Mouse (Mus musculus) urinary bladder, postnatal 36 days (tissue): ENCODE measurements around the gene Olfr70.

Source experiments
- DNase-seq, 2 experiments: peaks; one replicate each; pipeline ENCODE4 v3.0.0; 2022; ENCODE audit warnings: low spot score in 2 of 2, mixed read lengths in 1 of 2

Olfr70 gene

DNA sequence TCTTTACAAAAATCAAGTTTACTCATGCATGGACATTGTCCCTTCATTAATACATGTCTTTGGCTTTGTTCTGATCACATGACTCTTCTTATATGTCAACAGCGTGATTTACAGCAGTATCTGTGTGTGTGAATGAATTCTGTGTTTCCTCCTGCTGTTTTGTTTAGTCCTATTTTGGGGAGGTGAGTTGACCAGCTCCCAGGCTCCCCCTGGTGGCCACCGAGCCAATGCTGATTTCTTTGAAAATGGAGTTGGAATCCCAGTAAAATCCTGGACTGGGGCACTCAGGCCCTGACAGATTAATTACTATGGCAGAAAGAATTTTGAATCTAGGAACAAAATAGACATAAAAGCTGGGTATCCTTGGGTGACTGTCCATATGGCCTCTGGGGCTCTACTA, 11.2 kb upstream of the Olfr70 start:
- DNase-seq: peak; percentile 72 to 80

GRCm38 (mm10) chr4:43709869-43710268, 9.3 kb upstream of the Olfr70 start, which contains the start of gene Olfr71:
Gene Olfr71 (minus strand): TSS chr4:43710255.
- peak in 1 of 2 experiments; percentile 22 for DNase-seq

- no peak for DNase-seq
Observed at GRCm38 (mm10) chr4:43705991-43706390, 5.4 kb upstream of the Olfr70 start.

DNA sequence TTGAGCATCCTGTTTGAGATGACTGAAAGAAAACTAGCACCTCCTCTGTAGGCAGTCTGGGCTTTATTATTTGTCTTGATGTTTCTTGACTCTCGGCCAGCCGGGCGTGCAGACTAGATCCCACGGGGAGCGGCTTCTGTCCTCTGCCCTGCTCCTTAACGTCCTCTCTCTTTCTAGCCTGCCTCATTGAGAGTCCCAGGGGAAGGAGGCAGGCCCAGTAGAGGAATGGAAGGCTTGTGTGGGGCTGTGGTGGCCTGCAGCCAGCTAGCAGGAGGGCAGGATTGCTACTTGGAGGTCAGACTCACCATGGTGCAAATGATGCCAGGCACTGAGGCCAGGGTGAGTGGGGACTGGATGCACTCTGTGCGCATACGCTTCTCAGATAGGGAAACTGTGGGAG, 3.2 kb upstream of the Olfr70 start:
- peak in 1 of 2 experiments; percentile 31 for DNase-seq

- no peak for DNase-seq
Observed at GRCm38 (mm10) chr4:43703439-43703838, 2.8 kb upstream of the Olfr70 start.

DNA sequence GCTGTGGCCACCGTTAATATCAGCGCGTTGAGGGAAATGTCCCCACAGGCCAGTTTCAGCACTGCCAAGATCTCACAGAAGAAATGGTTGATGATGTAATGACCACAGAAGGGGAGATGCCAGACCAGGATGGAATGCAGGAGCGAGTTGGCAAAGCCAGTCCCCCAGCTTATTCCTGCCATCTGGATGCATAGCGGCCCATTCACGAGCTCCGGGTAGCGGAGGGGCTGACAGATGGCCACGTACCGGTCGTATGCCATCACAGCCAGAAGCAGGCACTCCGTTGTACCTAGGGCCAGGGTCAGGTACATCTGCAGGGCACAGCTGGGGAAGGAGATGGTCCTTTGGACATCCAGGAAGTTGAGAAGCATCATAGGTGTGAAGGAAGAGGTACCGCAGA, 4.0 kb downstream of the Olfr70 start:
- no peak for DNase-seq

DNA sequence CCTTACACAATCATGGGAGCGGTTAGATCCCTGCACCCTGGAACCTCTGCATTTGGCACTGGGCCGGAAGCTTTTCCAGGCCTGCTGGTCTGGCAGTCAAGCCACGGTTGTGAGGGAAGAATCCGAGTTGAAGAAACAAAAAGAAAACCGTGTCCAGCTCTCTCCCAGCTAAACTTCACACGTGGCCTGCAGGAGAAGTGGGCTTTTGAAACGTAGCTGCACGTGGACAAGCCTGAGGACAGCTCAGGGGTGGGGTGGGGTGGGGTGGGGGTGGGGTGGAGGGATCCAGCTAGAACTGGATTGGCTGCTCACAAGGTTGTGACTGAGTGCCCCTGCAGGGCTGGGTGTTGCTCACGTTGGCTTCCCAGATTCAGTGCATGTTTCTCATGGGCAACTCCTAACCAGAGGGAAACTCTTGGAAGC, 5.3 kb downstream of the Olfr70 start:
- peak; percentile 19 to 76 for DNase-seq

DNA sequence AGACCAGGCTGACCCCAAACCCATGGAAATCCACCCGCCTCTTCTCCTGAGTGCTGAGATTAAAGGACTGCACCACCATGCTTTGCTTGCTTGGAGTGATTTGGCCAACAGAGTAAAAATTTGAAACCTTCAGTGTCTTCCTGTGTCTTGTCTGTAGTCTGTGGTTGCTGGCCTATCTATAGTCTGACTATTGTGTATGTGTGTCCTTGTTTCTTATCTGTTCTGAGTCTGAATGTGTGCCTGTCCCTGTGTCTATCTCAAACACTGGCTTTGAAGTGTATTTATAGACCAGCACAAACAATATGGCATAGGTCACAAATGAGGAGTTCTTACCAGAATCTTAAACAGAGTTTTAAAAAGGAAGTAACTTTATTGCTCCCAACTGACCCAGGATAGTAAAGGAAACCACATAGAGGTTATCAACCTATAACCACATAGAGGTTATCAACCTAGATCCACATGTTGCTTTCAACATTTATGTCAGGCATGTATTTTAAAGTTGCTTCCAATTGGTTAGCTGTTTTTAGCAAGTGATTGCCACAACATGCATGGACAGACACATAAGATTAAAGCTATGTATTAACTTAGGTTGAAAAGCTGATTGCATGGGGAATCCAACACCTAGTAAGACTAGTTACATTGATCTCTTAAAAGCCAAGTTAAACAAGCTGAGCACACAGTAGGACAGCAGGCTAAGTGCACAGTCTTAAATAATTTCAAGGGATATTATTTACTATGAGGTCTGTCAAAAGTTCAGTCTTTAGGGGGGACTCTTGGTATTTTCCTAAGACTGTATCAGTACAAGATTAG, 6.0 kb downstream of the Olfr70 start:
- no peak for DNase-seq

DNA sequence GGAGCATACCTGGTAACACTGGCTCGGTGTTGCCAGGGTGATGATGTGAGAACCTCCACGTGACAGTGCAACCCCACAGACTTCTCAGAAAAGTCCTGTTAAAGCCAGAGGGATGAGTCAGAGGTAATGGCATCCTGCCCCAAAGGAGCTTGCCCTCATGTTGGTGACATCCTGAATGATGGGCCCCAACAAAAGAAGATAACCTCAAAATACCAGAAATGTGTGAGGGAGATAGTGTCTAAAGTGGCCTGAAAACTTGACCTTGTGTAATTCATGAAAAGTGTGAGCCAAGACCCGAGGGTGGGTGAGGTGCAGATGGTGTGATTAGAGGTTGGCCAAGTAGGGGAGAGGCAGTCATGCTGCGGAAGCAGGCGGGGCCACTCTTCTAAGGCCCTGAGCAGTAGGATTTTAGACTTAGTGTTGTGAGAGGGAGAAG, 6.8 kb downstream of the Olfr70 start:
- peak; percentile 50 to 58 for DNase-seq

GRCm38 (mm10) chr4:43691026-43691425, 9.6 kb downstream of the Olfr70 start:
- DNase-seq: no peak

DNA sequence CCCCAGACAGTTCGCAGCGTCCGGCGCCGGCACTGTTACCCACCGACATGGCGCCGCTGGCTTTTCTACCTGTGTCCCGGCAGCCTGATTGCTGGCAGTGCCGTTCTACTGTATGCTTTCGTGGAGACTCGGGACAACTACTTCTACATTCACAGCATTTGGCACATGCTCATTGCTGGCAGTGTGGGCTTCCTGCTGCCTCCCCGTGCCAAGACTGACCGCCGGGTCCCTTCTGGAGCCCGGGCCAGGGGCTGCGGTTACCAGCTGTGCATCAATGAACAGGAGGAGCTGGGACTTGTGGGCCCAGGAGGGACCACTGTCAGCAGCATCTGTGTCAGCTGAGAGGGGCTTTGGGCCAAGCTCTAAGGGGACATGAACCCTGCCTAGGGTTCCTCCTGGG, 10.6 kb downstream of the Olfr70 start:
- DNase-seq: no peak

DNA sequence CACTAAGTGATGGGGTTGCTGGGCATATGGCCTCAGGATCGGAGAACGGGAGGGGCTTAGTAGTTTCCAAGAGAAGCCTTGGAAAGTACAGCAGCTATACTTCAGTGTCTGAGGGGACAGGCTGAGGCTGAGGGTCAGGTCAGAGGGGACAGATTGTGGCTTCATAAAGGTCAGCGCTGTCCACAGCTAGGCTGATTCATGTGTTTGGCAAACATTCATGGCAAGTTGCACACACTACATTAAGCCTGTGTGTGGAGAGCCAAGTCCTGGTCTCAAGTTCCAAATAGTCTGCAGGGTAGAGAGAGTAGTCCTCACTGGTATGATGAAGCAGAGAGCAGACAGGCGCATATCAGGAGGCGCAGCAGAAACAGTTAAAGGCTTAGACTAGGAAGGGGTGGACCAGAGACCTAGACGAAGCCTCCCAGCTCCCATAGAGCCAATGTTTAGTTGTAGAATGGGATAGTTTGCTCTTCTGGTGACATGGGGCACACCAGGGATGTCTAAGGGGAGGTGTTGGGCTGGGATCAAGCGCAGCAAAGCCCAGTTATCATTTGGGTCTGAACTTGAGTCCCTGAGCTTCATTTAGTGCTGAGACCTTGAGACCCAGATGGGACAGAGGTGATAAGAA, 21.1 kb downstream of the Olfr70 start:
- peak in 1 of 2 experiments; percentile 33 for DNase-seq

DNA sequence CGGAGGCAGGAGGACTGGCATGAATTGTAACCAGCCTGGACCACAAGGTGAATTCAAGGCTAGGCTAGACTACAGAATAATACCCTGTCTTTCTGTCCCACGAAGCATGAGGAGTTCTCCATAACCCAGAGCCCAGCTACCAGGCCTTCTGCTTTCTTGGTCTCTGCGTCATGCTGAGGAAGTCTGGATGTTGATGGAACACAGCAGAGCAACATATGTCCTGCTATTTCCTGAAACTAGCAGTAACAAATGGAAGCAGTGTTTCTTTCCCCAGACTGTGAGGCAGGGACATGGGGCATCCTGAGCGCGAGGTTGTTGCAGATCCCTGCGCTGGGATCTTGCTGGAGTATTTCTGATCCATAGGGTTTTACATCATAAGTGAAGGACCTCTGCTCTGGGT, 22.1 kb downstream of the Olfr70 start:
- DNase-seq: no peak

DNA sequence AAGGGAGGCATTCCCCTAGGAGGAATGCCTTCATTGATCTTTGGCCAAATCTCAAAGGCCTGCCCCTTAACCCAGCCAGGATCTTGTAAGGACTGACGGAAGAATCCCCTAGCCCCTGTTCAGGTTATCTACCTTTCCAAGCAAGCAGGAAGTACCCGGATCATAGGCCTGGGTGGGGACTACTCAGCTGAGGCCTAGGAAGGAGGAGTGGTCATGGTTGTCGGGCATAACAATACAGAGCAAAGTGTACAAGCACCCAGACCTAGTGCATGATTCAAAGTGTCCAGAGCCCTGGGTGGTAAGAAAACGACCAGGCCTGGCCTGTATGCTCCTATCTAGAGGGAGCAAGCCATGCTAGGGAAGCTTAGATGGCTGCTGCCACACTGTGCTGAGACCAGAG, 25.0 kb downstream of the Olfr70 start:
- DNase-seq: no peak

- DNase-seq: no peak
Observed at GRCm38 (mm10) chr4:43674974-43675373, 25.6 kb downstream of the Olfr70 start.

DNA sequence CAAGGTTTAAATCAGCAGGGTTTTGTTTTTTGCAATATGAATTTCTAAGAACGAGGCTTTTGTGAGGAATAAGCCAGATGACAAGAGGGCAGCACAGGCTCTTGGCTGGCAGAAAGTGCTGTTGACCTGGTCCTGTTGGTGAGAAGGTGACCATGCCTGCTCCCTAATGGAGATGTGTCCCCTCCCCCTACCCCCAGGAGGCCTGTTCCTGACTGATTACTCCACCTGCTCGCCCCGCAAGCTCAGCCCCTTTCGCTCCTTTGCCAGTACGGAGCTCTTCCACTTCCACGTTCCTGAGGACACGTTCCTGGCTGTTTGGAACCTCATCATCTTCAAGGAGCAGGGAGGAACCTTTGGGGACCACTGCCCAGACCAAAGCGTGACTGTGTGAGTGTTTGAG, 26.9 kb downstream of the Olfr70 start:
- no peak for DNase-seq

DNA sequence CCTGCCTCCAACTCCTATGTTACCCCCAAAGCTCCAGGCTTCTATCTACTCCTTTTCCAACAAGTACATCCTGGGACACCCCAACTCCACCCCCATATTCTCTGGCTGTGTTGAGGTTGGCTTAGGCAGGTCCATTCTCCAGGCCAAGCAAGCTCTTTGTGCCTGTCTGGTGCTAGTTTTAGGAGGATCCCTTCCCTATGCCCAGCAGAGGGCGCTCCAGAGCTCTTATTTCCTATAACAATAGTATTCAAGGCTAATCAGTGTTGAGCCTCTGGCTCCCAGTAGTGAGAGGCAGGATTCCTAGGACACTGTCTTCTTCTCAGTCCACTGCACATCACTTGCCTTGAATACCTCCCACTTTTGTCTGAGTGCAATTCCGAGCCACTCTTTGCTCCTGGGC, 28.5 kb downstream of the Olfr70 start:
- DNase-seq: peak; percentile 77 to 89

DNA sequence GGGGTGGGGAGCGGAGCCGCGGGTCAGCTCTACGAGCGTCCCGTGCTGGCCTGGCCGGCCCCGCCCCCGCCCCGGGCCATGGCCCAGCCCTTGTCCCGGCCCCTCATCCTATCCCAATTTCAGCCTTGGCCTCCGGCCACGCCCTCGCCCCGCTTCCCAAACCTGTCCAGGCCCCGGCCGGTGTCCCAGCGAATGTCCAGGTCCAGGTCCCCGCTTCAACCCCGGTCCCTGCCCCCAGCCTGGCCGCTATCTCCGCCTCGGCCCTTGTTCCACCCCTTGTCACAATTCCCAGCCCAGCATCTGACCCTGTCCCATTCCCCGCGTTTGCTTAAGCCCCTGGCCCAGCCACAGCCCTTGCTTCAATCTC, 31.2 kb downstream of the Olfr70 start:
- peak in 1 of 2 experiments; percentile 73 for DNase-seq

GRCm38 (mm10) chr4:43668782-43669427, 31.7 kb downstream of the Olfr70 start, which contains the start of the genes Tmem8b and Fam221b:
Gene Tmem8b (plus strand): TSS chr4:43668971.
Gene Fam221b (minus strand): TSS chr4:43669145.
- DNase-seq: peak; percentile 88 to 89

DNA sequence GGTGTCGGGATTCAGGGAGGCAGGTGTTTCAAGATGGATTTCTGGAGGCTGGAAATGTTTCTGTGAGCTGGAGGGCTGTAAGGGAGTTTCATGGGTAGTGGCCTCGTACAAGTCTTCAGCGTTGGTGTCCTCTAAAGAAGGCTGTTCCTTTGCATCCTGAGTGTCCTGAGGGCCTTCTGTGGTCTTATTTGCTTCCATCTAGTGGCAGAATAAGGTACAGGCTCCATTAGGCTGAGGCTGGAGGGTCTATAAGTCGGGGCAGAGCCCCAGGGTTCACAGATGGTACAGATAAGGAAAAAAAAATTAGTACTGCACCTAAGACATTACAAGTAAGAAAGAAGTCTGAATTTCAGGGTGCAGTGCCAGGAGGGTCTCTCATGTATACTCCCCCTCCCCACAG, 34.2 kb downstream of the Olfr70 start:
- no peak for DNase-seq

- no peak for DNase-seq
Observed at GRCm38 (mm10) chr4:43657146-43657545, 43.5 kb downstream of the Olfr70 start.

GRCm38 (mm10) chr4:43656339-43657109, 44.1 kb downstream of the Olfr70 start, which contains the start of gene Hint2:
Gene Hint2 (minus strand): TSS chr4:43656466.
- DNase-seq: peak; percentile 89 to 92
